Mouse (Mus musculus) small intestine, adult 2 months (tissue): Measurements from ENCODE around the gene Cdc14a.

Experiments
- CTCF ChIP-seq: fragments of 200-500 bp; IDR thresholded peaks from 2 replicates; pipeline ENCODE4 v1.5.1; 2012; ENCODE audit warnings: low read depth, mild to moderate bottlenecking, control low read depth, inconsistent platforms, low read length, moderate library complexity, mixed read lengths; ENCODE audit not compliant: insufficient replicate concordance, insufficient read length; ENCODE audit errors: extremely low read depth
- POLR2A ChIP-seq: fragments of 200-500 bp; IDR thresholded peaks from 2 replicates; pipeline ENCODE4 v1.6.1; 2012; ENCODE audit warnings: low read depth, mild to moderate bottlenecking, control low read depth, inconsistent platforms, low read length, moderate library complexity

DNA sequence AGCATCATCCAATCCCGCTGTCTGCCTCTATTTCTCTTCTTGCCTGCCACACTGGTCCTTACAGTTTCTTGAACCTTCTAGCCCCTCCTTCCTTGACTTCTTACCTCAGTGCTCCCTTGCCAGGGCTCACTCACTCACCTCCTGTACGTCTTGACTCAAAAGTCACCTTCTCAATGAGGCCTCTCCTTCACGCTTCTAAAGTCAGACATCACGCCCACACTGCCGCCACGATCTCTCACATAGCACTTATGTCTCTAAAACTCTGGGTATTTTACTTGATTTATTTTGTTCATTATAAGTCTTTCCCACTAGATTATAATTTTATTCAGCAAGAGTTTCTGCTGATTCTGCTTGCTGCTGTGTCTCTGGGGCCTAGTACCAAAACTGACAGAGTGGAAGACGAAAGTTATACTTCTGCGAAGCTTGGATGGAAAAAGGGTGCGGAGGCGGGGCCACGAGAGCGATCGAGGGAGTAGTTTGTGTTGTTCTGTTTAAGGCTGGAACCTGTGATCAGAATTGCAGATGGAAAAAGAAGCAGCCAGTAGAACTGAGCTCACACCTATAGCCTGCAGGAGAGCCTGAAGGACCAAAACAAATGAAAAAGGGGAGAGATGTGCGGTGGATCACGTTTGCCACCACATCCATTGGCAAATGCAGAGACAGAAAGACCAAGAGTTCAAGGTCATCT lies 17.8 kb upstream of the Cdc14a start:
- TF ChIP-seq CTCF (no peak), POLR2A (no peak)
